Mouse (Mus musculus): ENCODE results near the gene Cplx2. TPM values are rescaled to one million over a fixed set of nuclear protein-coding genes. Genes with fewer than 3 reads are reported as not detected.

Gene Cplx2
- total RNA-seq, 2 experiments from 2014 or later: 2.2 to 2.9 TPM

DNA sequence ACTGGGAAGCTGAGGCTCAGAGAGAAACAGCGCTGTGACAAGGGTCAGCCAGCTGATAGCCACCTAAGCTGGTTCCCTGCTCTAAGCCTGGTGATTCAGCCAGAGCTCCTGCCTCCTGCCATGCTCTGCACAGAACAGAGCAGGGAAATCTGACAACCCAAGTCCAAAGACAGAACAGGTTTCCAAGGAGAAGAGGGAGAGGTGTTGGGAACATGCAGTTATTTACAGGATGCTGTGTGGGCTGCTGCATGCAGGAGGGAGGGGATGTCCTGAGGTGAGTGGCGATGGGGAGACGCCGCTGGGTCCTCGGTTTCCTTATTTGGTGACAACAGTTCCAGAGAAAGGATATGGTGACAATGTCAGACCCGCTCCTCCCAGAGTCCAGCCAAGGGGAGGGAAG, 12.0 kb upstream of the Cplx2 start:
- ATAC-seq (replicated peaks; ENCODE audit: low FRiP score, poor library complexity, severe bottlenecking): no peak

DNA sequence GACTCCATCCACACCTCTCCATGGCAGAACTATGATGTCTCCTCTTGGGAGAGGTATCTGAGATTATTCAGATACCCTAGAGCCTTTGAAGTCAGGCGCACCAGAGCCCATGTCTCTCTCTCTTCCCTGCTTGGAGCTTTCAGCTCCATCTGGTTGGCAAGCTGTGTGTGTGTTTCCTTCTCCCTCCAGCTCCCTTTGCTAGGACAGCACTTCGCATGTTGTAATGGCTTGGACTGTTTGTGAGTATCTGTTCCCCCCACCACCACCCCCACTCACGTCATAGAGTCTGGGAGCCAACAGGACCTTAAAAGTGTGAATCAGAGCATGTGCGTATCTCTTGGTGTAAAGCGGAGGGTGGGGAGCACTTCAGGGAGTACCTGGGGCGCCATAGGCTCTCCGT, 6.5 kb upstream of the Cplx2 start:
- no peak for ATAC-seq (replicated peaks; ENCODE audit: low FRiP score, poor library complexity, severe bottlenecking)

DNA sequence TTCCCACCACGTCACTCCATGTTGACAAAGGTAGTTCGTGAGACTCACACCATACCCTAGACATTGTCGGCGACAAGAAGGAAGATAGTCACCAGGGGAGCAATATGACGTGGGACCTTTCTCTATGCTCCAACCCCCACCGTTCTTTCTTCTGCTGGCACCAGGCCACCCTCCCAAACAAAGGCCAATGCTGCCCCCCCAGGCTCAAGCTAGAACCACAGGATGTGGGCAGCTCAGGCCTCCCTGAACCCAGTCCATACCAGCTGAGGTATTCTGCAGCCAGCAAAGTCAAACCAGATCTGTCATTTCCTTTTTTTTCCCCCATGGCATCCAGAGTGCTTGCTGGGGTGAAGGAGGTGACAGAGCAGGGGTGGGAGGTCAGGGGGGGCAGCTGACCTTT, 3.4 kb upstream of the Cplx2 start:
- no peak for ATAC-seq (replicated peaks; ENCODE audit: low FRiP score, poor library complexity, severe bottlenecking)

DNA sequence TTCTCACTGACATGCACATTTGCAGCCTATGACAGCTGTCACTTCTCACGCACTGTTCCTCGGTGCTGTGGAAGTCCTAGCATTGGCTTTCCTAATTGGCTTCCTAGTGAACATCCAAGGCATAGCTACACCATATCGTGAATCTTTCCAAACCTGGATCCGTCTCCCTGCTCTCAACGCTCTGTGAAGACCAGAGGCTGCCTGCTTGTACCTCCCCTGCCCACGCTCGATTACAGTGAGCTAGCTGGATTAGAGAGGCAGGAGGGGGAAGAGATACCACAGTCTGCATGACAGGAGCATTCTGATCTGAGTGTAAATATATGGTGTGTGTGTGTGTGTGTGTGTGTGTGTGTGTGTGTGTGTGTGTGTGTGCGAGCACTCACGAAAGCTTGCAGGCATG, 3.0 kb upstream of the Cplx2 start:
- ATAC-seq (replicated peaks; ENCODE audit: low FRiP score, poor library complexity, severe bottlenecking): no peak

DNA sequence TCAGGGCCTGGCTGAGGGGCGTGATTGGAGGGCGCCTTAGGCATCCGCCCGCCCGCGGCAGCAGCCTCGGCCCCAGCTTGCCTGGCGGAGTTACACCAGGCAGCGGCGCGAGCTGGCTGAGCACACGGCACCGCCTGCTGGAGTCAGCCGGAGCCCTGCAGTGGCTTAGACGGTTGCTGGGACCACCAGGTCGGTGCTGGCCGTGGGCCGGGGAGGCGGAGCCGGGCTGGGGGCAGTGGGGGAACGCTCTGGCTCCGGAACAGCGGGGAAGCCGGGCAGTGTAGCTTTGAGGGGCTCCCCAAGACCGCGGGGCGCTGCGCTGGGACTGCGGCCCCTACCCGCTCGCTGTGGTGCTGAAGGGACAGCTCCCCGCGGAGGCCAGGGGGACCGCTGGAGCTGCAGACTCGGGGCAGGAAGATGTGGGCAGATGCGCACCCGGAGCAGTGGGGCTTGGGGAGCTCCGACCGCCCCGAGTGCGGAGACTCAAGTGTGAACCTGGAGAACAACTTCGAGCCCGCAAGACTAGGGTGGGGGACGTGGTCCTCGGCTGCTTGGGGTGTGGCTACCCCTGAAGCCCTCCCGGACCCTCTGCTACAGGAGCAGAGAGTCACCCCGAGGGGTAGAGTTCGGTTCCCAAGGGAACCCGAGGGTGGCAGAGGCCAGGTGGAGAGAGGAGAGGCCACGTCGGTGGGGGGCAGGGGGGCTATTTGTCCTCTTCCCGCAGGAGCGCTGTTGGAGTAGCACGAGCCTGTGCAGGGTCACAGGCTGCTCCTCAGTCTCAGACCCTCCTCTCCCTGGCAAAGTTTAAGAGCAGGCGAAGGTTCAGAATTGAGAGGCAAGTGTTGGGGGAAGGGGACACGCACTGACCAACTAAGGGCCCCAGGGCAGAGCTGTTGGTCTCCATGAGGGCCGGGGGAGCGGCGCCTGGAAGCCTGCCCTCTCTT, 510 bp downstream of the Cplx2 start:
- ATAC-seq (replicated peaks; ENCODE audit: low FRiP score, poor library complexity, severe bottlenecking): no peak; the same call in 1 of the 2 replicates

DNA sequence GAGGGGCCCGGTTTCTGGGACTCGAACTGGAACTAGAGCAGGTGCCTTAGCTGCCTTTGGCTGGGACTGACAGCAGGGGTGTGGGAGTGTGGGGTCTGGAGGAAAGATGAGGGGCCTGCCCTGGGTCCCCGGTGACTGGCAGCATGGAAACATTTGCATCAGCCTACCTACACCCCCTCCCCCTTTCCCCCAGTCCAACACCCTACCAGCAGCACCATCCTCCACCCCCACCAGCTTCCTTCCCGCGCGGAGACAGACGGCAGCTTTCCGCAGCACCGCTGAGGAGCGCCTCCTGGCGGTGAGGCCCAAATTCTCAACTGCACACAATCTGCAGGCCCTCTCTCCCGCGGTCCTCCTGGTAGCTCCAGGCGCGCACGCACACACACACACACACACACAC, 1.5 kb downstream of the Cplx2 start:
- no peak for ATAC-seq (replicated peaks; ENCODE audit: low FRiP score, poor library complexity, severe bottlenecking)

DNA sequence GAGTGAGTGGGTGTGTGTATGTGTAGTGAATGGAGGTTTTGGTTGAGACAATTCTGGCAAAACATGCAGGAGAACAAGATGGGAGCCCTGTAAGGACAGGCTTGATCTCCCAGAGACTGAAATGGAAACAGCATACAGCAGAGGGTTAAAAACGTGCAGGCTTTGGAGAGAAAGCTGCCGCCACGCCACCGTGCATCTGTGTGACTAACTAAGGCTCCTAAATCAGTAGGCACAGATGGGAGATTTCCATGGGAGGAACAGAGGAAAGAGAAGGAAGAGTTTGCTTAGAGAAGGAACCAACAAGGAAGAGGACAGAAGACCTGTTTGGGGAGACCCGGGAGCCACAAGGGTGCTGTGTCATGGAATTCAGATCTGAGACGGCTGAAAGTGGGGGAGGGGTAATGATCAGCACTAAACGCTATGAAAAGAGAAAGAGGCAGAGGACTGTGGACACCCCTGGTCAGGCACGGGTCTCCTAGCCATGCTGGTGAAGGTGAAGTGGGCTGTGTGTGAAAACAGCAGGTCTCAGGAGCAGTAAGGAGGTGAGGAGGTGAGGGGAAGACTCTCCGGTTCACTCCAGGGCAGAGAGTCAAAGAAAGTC, 3.1 kb downstream of the Cplx2 start:
- ATAC-seq (replicated peaks; ENCODE audit: low FRiP score, poor library complexity, severe bottlenecking): no peak

DNA sequence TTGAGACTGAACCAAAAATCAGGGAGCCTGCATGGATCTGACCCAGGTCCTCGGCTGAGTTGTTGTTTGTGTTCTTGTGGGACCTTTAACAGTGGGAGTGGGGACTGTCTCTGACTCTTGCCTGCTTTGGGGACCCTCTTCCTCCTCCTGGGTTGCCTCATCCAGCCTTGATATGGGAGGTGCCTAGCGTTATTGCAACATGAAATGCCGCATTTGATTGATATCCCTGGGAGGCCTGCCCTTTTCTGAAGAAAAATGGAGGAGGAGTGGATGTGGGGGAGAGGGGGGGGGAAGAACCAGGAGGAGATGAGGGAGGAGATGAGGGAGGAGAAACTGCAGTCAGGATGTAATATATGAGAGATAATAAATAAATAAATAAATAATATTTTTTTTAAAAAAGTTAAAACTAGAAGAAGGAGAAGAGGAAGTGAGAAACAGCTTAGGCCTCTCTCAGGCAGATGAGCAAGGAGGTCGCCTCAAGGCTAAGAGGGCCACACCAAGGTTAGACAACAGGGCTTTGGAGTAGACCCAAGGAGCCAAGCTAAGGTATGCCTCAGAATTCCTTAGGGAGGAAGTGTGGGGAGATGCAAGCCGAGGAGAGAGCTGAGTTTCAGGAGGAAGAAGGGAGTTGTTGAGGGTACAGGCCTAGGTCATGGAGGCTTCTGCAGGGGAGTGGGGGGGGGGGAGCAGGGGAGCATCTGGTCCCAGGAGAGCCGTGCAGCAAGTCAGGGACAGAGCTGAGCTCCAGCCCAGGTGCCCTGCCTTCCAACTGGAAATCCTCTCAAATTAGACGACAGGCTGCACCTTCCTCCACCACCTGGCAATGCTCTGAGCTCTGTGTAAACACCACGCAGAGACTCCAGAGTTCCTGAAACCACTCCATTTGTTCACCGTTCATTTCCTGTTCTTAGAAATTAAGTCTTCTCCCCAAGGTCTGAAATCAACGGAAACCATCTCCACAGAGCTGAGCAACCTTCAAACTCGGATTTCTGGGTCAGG, 4.6 kb downstream of the Cplx2 start:
- ATAC-seq (replicated peaks; ENCODE audit: low FRiP score, poor library complexity, severe bottlenecking): no peak

DNA sequence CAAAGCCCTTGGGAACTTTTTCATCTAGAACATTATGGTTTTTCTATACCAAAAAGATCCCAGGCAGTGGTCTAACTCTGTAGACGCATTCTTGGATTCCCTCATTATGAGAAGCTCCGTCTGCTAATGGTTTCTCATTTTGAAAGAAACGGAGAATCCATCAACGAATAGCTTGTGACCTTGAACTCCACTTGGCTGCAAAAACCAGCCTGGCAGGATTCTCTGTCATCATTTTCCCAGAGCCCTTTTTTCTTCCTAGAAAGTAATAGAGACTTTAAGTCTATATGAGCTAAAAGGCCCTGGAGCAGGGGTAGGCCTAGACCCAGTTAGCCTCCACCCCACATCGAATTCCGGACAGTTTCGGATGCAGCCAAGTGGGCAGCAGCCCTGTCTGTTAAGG, 5.6 kb downstream of the Cplx2 start:
- ATAC-seq (replicated peaks; ENCODE audit: low FRiP score, poor library complexity, severe bottlenecking): no peak

DNA sequence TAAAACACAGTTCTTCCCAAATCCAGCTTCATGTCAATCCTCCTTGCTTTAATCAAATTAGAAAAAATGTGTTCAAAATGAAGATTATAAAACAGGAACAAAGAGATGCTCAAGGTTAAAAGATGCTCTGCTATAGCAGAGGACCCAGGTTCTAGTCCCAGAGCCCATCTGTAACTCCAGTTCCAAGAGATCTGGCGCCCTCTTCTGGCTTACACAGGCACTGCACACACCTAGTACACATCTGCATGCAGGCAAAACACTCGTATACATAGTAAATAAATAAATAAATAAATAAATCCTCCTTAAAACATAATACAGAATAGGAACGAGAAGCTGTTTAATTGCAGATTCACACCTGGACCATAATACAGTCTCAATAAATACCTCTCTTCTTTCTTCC, 6.9 kb downstream of the Cplx2 start:
- no peak for ATAC-seq (replicated peaks; ENCODE audit: low FRiP score, poor library complexity, severe bottlenecking)

DNA sequence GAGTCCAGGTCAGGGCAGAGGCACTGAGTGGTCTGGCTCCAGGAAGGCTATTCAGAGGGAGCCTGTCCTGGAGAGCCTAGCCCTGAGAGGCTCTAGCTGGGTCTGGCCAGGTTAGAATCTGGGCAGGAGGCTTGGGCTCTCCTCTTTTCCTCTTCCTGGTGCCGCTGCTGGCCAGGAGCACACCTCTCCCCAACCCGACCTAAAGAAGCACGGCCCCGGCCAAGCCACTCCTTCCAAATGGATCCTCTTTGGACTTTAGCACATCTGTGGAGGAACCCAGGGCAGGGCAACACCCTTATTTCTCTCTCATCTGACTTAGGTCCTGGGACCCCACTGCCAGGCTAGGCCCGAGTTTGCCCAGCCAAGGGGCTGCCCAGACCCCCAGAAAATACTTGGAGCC, 9.3 kb downstream of the Cplx2 start:
- no peak for ATAC-seq (replicated peaks; ENCODE audit: low FRiP score, poor library complexity, severe bottlenecking)

DNA sequence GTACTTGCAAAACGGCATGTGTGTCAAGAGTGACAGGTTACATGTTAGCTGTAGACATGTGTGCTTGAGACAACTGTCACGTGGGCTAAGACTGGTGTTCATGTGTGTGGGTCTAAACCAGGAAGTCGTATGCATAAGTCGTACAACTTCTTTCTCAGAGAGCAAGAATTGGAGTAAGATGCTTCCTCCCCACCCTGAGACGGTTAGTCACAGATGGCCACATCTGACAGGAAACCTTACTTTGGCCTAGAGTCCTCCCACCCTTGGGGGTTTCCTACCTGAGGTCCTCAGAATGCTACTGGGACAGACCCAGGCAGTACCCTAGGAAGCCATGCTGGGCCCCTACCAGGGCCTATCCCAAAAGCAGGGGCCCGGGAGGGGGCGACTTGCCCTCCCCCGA, 10.2 kb downstream of the Cplx2 start:
- no peak for ATAC-seq (replicated peaks; ENCODE audit: low FRiP score, poor library complexity, severe bottlenecking)

DNA sequence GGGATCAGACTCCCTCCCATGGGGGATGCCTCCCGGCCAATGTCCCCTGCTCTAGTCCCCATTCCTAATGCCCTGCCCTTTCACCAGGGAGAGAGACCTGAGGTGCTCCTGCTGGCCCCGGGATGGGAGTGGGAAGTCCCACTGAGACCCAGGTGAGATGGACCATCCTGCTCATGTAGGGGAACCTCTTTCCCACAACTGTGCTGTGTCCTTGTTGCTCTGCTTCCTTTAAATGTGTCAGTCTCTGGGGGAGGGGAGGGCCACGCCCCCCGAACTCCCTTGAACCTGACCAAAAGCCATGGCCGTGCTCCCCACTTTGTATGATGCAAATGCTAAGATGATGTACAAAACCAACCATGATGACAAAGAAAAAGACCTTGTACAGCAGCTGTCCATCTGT, 12.4 kb downstream of the Cplx2 start:
- no peak for ATAC-seq (replicated peaks; ENCODE audit: low FRiP score, poor library complexity, severe bottlenecking)

DNA sequence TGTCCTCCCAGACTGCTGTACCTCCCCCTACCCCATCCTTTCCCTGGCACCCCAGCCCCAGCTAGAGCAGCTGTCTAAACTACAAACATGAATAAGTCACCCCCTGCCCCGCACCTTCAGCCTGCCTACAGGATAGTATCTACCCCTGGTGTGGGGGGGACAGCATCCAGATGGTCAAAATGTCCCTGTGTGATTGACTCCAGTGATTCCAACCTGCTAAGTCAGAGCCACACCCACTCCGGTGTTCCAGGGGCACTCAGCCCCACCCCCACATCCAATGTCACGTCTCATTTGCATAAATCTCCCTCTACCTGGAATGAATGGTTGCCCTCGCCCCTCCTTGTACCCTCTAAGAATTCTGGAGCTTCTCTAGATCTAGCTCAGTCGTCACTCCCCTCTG, 13.4 kb downstream of the Cplx2 start:
- no peak for ATAC-seq (replicated peaks; ENCODE audit: low FRiP score, poor library complexity, severe bottlenecking)

DNA sequence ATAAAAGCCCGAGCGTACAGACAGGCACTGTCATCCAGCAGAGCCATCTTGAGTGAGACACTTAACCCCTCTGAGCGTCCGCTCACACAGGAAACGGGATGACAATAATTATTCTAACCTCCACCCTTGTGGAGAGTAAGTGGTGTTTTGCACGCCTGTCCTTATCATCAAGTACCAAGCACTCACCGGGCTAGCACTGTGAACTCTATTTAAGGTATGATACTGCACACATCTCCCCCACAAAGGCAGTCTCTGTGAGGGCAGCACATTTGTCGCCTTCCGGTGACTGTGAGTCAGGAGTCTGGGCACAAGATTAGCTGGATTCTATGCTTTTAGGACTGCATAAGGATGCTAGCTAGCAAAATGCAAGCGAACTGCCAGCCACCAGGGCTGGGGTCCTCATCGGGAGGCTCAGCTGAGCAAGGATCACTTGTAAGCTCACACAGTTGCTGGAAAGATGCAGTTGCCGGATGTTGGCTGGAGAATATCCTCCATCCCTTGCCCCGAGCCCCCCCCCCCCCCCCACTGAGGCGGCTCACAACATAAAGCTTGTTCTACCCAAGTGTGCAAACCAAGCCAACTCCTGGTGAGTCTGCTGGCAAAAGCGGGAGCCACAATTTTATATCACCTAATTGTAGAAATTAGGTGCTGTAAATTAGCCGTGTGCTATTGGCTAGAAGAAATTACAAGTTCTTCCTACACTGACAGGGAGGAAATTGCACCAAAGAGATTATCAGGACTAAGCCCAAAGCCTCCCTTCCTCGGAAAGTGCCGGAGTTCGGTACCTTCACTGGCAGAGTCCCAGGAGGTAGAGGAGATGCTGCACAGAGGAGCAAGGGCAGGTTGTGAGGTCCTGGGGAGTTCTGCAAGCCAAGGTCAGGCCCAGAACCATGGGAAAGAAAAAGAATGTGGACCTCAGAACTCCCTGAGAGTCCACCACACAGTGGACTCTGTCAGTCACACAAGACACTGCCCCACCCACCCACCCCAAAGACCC, 14.2 kb downstream of the Cplx2 start:
- no peak for ATAC-seq (replicated peaks; ENCODE audit: low FRiP score, poor library complexity, severe bottlenecking)

DNA sequence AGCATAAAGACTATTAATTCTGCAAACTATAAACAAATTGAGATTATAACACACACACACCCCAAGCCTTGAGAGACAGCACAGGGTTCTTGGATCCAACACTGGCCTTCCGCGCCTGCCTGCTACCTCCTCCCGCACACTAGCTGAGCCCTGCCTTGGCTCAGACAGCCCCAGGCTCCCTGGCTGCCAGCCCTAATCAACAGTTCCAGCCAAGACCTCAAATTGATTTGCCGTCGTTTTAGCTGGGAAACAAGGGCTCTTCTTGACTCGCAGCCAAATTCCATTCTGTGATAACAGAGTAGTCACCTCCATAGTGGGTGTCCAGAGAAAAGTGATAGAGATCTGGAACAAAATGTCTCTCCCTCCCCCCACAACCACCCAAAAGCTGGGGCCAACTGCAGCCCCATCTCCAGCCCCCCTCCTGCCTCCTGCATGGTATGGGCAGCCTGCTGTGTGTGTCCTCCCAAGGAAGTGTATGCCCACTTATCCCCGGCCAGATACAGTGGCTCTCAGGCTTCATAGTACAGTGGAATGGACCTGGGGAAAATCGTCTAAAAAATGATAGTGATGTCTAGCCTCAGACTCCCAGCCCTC, 18.9 kb downstream of the Cplx2 start:
- no peak for ATAC-seq (replicated peaks; ENCODE audit: low FRiP score, poor library complexity, severe bottlenecking)

DNA sequence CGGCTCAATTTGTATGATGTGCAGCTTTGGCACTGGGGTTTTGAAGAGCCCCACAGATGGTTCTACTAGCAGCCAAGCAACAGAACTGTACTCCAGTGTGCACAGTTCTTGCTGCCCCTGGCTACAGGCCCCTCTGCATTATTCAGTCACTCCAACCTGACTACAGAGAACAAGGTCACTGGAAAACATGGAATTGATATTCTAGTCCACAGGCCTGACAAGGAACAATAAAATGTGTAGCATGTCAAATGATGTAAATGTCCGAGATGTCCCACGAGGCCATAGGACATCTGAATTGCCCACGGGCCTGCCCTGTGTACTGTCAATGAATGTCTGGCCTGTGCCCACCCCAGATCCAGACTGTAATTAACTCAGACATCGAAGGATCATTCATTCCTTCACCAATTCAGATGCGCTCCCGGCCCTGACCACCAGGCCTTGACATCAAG, 19.4 kb downstream of the Cplx2 start:
- ATAC-seq (replicated peaks; ENCODE audit: low FRiP score, poor library complexity, severe bottlenecking): no peak

DNA sequence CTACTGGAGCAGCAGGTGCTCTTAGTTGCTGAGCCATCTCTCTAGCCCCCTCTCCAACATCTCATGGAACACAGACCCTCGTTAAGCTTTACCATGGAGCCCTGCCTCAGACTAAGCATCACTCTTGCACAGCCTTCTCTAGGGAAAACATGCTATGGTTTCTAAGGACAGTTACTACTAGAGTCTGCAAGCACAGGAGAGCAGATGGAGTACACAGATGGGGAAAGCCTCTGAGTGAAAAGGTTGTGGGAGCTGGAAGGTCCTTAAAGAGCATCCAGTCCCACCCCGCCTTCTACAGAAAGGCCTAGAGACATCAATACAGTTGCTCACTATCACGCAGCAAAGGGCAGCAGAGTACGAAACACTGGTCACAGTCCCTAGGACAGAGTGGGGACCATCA, 20.2 kb downstream of the Cplx2 start:
- ATAC-seq (replicated peaks; ENCODE audit: low FRiP score, poor library complexity, severe bottlenecking): no peak

DNA sequence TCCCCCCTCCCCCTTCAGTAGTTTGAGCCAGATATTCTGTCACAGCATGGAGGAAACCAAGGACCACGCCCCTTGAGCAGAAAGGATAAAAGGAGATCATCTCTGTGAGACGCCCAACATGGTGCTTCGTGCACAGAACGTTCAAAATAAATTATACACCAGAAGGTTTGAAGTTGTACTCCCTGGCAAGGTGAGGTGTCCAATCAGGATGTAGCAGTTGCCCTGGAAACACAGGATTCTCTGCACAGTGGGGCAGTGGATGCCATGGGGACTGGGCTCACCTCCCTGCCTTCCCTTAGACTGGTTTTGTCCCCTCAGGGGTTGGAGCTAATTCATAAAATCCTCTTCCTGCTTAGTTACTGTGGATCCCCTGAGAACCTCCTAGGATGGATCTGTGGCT, 25.9 kb downstream of the Cplx2 start:
- no peak for ATAC-seq (replicated peaks; ENCODE audit: low FRiP score, poor library complexity, severe bottlenecking)
